Comparison of ENCODE assay signal across 21 mouse cellular contexts in the genomic region with DNA sequence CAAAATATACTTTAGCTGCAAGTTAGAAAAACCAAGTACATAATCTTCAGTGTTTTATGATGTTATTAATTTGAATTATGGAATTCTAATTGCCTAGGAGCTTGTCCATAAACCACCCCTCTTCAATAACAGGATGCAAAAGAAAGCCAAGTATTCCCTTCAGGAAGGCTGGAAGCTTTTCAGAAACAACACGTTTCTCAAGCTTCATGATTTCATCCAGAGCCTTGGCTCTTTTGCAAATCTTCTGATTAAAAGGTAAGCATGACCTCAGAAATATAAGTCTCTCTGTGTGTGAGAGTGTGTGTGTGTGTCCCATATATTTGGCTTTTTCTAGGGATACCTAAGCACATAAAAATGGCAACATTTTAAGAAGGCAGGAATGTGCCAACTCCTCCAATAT.
"Had no signal": no experiment of that assay in that cellular context is flagged by ENCODE, and none has a peak within 500 bp of the region (broad histone marks: within the 10 kb centered on the region; RNA-seq: fewer than 3 reads in every experiment).

No protein-coding gene starts in this region.

- H3K9ac ChIP-seq: liver, embryonic 12.5 days; liver, embryonic 15.5 days; midbrain, embryonic 12.5 days; midbrain, embryonic 15.5 days; neural tube, embryonic 12.5 days; neural tube, embryonic 15.5 days had no signal

- H3K4me1 ChIP-seq: liver, embryonic 12.5 days; liver, embryonic 15.5 days; midbrain, embryonic 12.5 days; midbrain, embryonic 15.5 days; neural tube, embryonic 12.5 days; neural tube, embryonic 15.5 days had no signal

- H3K9me3 ChIP-seq: liver, embryonic 12.5 days; liver, embryonic 15.5 days; midbrain, embryonic 12.5 days; midbrain, embryonic 15.5 days; neural tube, embryonic 12.5 days; neural tube, embryonic 15.5 days had no signal

- H3K36me3 ChIP-seq: liver, embryonic 12.5 days; liver, embryonic 15.5 days; midbrain, embryonic 12.5 days; midbrain, embryonic 15.5 days; neural tube, embryonic 12.5 days; neural tube, embryonic 15.5 days had no signal

- H3K4me2 ChIP-seq: liver, embryonic 12.5 days; liver, embryonic 15.5 days; midbrain, embryonic 12.5 days; midbrain, embryonic 15.5 days; neural tube, embryonic 12.5 days; neural tube, embryonic 15.5 days had no signal

- H3K4me3 ChIP-seq: layer of hippocampus, adult 2 months; liver, embryonic 12.5 days; liver, embryonic 15.5 days; midbrain, embryonic 12.5 days; midbrain, embryonic 15.5 days; neural tube, embryonic 12.5 days; neural tube, embryonic 15.5 days had no signal

- H3K27me3 ChIP-seq: liver, embryonic 12.5 days; liver, embryonic 15.5 days; midbrain, embryonic 12.5 days; midbrain, embryonic 15.5 days; neural tube, embryonic 12.5 days; neural tube, embryonic 15.5 days had no signal

- ATAC-seq: intestine, postnatal 0 days; liver, embryonic 12.5 days; midbrain, embryonic 15.5 days had no signal

- H3K27ac ChIP-seq: kidney, postnatal 0 days; layer of hippocampus, adult 2 months; liver, embryonic 12.5 days; liver, embryonic 15.5 days; macrophage; midbrain, embryonic 12.5 days; midbrain, embryonic 15.5 days; neural tube, embryonic 12.5 days; neural tube, embryonic 15.5 days; stomach, postnatal 0 days had no signal

- DNase-seq: layer of hippocampus, adult 9-11 months; liver; lung, adult 18-20 months; lung, postnatal 14 days; right cerebral cortex, adult 18-20 months; right cerebral cortex, postnatal 14 days; right cerebral cortex, postnatal 4 days; thymus, adult 2 months; thymus, postnatal 14 days; thymus, postnatal 4 days had no signal
